Mouse (Mus musculus): ENCODE measurements around the gene Fam205a1.

- TF ChIP-seq POLR2A (IDR thresholded peaks at IDR 0.05; ENCODE audit: borderline replicate concordance, extremely low read depth, low read depth, low read length) (no peak), CTCF (IDR thresholded peaks at IDR 0.05; ENCODE audit: insufficient read depth, low read length) (peak; percentile 56)
These were observed 23.1 kb upstream of the Fam205a1 start for GRCm38 (mm10) chr4:42876586-42877291.

All from lung, adult 2 months (tissue).